Mouse (Mus musculus) lung, adult 18-20 months (tissue): ENCODE results near the gene Cyp2d12.
"Not testable (repeated sequence)": the region's sequence is repeated elsewhere in the genome, so short reads cannot be mapped to it uniquely, and the experiment has no call there.

Experiments used
- DNase-seq, 2 experiments: peaks; one replicate each; pipeline ENCODE4 v3.0.0; 2022; ENCODE audit warnings: mixed read lengths in 2 of 2

The Cyp2d12 gene

DNA sequence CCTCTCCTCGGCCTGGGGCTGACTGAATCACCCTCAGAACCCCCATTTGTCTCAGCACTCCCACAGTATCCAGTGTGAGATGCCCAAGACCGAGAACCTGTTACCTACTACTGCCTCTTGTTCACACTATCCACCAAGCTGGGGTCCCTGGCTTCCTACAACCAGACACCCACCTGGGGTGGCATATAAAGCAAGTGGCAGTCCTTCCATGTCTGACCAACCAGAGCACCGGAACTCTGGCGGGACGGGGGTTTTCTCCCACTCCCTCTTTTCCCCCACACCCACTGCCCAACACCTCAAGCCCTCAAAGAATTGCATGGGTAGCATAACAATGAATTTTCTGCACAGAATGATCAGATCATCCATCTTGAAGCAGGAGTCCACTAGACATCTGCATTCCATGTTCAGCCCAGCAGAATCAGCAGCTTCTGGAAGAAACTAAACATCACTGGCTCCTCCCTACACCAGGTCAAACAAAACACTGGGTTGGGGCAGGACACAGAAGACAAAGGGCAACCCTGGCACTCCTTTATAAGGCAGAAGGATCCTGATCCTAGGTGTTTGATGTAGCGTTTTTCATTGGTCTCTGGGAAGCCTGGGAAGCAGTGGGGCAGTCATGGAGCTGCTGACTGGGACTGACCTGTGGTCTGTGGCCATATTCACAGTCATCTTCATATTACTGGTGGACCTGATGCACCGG lies at the start of gene Cyp2d12:
TSS of gene Cyp2d12 (plus strand) at position 542 of the 700 bp plus-strand sequence.
- DNase-seq: no peak

DNA sequence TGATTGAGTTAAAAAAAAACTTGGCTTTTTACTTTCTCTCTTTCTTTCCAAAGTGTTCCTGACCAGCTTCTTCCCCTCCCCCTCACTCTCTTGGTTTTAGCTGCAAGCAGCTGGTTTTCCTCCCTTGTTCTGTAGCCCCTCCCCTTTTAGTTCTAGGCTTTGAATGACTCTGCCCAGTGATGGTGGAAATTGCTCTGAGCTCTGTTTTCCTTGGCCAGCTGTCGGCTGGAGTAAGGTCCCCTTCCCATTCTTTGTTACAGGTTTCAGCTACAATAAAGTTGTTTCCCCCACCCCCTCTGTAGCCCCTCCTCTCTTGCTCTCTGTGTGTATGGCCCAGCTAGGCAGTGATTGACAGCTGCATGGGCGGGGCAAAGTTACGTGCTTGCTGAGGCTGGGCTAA lies 47.9 kb upstream of the Cyp2d12 start:
- no peak for DNase-seq

DNA sequence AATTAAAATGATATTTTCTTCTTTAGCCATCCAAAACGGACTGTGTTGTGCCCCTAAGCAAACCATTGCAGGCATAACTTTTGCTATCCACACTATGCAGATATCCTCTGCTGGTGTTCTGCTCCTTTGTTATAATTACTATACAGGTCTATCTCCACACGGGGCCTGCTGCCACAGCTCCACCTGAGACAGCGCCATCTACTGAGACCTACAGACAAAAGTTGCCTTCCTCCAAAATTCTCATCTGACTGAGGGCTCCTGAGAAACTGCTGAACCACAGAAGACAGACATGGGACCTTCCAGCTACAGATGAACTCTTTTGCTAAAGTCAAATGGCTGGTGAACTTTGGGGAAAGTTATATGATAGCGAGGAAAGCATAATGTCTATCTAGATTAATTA lies 47.1 kb upstream of the Cyp2d12 start:
- DNase-seq: not testable (repeated sequence)

DNA sequence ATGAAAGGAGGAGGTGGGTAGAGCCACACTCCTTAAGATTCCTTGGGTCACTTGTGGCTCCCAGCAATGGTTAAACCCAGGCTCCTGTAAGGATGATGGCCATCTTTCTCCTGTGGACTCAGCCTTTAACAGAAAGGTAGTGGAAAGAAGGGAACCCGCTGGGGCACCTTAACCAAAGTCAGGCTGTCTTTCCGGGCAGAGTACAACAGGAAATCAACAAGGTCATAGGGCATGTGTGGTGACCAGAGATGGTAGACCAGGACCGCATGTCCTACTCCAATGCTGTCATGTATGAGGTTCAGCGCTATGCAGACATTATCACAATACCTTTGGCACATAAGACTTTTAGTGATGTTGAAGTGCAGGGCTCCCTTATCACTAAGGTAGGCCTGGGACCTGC lies 45.4 kb upstream of the Cyp2d12 start:
- not testable (repeated sequence) for DNase-seq

DNA sequence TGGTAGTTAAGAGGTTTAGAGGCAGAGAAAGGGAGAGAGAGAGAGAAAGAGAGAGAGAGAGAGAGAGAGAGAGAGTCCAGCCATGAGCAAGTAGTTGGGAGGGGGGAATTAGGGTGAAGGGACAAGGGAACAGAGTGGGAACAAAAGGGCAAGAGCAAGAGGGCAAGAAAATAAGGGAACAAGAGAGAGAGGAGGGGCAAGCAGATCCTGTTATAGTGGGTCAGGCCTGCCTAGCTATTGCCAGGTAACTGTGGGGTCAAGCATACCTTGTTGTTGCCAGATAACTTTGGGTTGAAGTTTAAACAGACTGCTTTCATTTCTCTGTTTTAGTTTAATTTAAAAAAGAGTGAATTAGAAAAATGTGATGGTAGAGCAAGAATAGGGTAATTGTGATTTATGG lies 44.4 kb upstream of the Cyp2d12 start:
- not testable (repeated sequence) for DNase-seq

DNA sequence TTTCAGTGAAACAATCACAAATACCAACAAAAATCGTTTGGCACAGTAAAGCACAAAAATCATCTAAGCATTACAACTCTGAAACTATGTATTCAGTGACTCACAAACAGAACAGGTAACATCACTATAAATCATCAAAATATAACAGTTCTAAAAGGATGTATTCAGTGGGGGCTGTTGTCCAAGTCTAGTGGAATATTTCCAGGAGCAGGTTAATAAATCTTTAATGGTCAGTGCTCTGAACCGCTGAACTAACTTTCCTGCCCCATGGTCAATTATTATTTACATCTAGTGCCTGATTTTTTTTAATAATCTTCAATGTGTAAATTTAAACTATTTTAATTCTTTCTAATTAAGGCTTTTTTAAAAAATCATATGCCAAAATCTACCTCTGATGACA lies 42.8 kb upstream of the Cyp2d12 start:
- not testable (repeated sequence) for DNase-seq

DNA sequence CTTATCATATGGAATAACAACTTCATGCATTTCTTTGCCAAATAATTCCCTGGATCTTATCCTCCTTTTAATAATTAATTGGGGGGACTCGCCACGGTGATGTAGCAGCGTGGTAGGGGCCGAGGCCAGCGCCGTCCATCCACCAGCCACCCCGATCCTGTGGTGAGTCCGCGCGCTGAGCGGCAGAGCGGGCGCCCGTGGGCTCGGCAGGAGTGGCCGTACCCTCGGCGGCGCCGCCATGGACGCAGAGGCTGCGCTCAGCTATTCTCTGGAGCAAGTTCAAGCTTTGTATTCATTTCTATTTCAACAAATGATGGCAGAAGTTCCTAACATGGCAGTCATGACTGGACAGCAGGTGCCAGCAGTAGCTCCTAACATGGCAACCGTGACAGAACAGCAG lies 38.7 kb upstream of the Cyp2d12 start:
- DNase-seq: not testable (repeated sequence)

DNA sequence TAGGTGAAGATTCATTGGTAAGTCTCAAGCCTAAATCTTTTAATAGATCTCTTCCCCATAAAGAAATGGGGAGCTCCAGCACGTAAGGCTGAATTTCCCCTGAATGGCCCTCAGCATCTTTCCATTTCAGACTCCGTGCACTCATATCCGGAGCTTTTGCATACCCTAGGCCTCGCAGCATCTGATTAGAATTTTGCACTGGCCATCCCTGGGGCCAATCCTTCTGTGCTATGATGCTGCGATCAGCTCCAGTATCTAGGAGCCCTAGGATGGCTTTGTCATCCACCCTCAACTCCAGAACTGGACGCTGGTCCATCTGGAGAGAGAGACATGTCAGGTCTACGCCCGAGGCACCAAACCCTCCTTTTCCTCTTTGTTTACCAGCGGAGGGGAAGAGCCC lies 27.5 kb upstream of the Cyp2d12 start:
- not testable (repeated sequence) for DNase-seq

DNA sequence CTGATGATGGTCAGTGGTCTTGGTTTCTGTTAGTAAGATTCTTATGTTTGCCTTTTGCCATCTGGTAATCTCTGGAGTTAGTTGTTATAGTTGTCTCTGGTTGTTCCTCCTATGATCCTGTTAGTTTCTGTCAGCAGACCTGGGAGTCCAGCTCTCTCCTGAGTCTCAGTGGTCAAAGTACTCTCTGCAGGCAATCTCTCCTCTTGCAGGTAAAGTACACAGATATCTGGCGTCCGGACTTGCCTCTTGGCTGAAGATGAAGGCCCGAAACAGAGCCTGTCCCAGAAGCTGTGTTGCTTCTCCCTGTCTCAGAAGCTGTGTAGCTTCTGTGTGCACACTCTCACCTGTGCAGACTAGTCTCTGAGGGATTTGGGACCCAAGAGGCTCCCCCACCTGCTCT lies 22.2 kb upstream of the Cyp2d12 start:
- DNase-seq: not testable (repeated sequence)

DNA sequence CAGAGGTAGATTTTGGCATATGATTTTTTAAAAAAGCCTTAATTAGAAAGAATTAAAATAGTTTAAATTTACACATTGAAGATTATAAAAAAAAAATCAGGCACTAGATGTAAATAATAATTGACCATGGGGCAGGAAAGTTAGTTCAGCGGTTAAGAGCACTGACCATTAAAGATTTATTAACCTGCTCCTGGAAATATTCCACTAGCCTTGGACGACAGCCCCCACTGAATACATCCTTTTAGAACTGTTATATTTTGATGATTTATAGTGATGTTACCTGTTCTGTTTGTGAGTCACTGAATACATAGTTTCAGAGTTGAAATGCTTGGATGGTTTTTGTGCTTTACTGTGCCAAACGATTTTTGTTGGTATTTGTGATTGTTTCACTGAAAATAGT lies 11.9 kb upstream of the Cyp2d12 start:
- DNase-seq: not testable (repeated sequence)

DNA sequence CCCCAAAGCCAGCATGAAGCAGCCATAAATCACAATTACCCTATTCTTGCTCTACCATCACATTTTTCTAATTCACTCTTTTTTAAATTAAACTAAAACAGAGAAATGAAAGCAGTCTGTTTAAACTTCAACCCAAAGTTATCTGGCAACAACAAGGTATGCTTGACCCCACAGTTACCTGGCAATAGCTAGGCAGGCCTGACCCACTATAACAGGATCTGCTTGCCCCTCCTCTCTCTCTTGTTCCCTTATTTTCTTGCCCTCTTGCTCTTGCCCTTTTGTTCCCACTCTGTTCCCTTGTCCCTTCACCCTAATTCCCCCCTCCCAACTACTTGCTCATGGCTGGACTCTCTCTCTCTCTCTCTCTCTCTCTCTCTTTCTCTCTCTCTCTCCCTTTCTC lies 10.3 kb upstream of the Cyp2d12 start:
- DNase-seq: not testable (repeated sequence)

DNA sequence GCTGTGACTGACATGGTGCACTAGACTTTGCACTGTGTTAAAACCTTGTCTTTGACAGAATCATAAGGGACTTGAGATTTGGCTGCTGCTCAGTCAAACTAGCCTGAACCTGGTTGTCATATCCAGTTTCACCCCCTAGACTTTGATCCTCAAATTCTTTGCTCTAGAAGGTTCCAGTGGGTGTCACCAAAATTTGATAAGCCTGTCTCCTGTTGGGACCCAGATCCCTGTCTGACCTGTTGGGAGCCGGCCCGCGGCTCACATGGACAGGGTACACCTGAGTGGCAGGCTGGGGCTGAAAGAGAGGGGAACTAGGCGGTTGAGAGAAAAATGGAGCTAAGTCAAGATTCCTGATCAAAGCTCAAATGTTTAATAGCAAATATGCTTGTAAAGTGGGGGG lies 7.1 kb upstream of the Cyp2d12 start:
- DNase-seq: not testable (repeated sequence)

DNA sequence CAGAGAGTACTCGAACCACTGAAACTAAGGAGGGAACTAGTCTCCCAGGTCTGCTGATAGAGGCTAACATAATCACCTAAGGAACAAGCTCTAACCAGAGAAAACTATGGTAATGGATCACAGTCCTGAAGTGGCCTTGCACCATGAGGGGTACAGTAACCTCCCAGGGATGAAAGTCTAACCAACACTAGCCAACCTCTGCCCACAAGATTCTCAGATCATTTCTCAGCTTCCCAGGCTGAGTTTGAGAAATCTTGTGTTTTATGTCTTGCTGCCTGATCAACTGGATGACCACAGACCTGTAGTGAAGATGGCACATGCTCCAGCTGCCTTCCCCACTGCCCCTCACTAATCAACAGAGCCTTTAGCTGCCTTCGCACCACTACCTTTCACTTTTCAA lies 1.7 kb upstream of the Cyp2d12 start:
- not testable (repeated sequence) for DNase-seq

DNA sequence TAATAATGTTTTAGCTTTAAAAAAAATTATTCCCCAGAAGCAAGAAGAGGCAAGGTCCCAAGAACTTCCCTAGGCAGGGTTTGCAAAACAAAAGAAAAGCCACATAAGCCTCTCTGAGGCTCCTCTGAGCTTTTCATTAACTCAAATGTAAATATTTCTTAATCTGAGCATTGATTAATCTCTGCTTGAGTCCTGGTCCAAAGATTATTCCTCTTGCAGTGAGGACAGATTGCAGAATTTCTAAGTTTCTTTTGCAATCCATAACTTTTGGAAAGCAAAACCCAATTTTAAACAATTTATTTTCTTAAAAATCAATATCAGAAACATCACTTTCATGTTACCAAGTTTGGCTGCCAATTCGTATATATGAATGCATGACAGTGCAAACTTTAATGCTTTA lies 18.0 kb downstream of the Cyp2d12 start:
- DNase-seq: no peak

DNA sequence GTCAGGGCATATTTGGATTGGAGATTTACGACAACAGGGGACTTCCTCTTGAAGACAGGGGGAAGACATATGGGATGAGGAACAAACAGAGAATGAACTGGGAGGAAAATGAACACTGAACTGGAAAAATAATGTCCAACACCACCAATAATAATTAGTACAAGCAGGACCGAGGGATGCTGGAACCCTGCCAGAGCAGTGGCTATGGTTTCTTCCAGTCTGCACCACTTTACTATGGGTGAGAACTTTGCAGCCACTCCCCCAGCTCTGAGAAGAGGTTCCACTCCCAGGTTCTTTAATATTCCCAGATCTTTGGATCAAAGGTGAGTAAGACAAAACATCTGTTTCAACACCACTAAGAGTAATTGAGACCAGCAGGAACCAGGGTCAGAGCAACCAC lies 24.2 kb downstream of the Cyp2d12 start:
- DNase-seq: no peak

DNA sequence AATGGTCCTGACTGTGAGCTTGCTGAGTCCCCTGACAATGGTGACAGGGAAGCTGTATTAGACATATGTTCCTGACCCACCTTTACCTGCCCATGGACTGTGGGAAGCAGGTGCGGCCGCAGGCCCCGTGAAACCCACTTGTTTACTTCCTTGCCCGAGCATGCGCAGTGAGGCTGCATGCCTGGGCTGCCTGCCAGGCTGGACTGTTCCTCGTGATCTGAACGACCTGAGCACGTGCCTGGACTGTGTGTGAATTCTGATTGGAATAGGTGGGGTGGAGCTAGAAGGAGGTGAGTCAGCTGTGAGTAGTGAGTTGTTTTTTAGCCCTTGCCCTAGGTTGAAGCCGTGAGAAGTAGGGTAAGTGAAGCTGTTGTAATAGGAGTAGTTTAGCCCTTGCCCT lies 27.7 kb downstream of the Cyp2d12 start:
- no peak for DNase-seq
